Mouse (Mus musculus) frontal cortex, postnatal 14 days (tissue): Measurements from ENCODE around the gene Slc17a8.
A peak's percentile ranks its signal among the peaks of the same experiment; 100 is the strongest.
"Not testable (repeated sequence)": the region's sequence is repeated elsewhere in the genome, so short reads cannot be mapped to it uniquely, and the experiment has no call there.

Experiments used
- DNase-seq, 2 experiments: peaks; one replicate each; pipeline ENCODE4 v3.0.0; 2022; ENCODE audit warnings: low spot score in 2 of 2

Gene Slc17a8

GRCm38 (mm10) chr10:89621129-89621528, at the start of gene Slc17a8:
TSS of gene Slc17a8 (minus strand) at chr10:89621253.
- DNase-seq = no peak

DNA sequence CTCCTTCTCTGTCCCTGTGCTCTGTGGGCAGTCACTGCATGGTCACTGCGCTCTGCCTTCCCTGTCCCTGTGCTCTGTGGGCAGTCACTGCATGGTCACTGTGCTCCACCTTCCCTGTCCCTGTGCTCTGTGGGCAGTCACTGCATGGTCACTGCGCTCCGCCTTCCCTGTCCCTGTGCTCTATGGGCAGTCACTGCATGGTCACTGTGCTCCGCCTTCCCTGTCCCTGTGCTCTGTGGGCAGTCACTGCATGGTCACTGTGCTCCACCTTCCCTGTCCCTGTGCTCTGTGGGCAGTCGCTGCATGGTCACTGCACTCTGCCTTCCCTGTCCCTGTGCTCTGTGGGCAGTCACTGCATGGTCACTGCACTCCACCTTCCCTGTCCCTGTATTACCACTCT, 49.3 kb upstream of the Slc17a8 start:
- not testable (repeated sequence) for DNase-seq

DNA sequence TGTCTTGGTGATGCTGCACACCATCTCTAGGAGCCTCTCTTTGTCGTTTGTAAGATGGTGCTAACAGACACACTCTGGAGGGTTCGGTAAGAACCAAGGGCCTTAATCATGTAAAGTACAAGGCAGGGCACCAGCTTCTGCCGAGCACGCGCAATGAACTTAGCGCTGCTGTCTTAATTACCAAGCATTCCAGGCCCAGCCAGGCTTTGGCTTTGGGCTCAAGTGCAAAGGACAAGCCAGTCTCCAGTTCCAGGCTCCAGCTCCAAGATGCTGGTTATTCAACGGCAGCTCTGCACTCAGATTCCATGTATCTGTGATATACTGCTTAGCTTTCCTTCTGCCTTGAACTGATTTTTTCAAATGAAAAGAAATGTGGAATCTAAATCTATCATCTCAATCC, 46.5 kb upstream of the Slc17a8 start:
- no peak for DNase-seq

- no peak for DNase-seq
These were observed 44.6 kb upstream of the Slc17a8 start for GRCm38 (mm10) chr10:89665679-89666078.

- DNase-seq = no peak
These were observed 44.1 kb upstream of the Slc17a8 start for GRCm38 (mm10) chr10:89664977-89665645.

- no peak for DNase-seq
These were observed 35.3 kb upstream of the Slc17a8 start for GRCm38 (mm10) chr10:89656366-89656765.

- DNase-seq = no peak
These were observed 31.9 kb upstream of the Slc17a8 start for GRCm38 (mm10) chr10:89652912-89653311.

DNA sequence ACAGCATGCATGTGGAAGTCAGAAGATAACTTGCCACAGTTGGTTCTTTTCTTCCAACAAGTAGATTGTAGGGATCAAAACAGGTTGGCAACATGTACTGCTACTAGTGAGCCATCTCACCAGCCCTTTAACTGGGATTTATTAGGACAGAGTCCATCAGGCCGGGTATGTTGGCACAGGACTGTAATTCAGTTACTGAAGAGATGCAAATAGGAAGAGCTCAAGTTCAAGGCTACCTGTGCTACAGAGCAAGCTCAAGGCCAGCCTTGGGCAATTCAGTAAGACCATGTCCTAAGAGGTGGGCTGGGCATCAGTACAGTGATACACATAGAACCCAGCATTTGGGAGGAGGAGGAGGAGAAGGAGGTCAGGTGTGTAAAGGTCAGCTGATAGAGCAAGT, 30.6 kb upstream of the Slc17a8 start:
- no peak for DNase-seq

DNA sequence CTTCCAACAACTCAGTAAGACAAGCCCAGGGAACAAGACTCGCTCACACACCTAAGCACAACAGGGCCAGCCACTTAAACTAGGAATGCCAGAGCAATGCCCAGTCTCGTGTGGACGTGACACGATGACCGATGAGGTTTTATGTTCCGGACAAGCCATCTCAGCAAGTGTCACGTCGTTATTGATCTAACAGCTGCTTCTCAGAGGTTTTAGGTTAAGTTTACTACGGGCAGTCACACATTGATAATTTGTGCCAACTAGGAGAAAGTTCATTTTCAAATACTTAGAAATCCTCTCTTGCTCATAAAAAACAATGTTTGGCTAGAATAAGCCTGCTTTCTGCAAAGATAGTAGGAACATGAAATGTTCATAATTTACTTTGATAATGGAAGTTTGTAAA, 25.9 kb upstream of the Slc17a8 start:
- no peak for DNase-seq

DNA sequence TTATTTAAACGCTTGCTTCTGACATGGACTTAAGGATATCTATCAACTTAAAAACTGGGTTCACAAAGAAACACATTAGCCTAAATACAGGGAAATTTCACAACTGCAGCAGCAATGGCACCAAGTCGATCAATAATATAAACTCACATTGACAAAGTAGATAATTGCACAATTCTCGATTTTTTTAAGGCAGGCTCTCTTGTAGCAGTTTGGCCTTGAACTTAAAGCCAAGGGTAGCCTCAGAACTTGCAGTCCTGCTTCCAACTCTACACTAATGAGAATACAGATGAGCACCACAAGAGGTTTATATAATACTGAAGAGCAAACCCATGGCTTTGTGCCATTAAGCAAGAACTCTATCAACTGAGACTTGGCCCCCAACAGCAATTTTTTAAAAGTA, 15.9 kb upstream of the Slc17a8 start:
- DNase-seq = no peak

- DNase-seq = peak in 1 of 2 experiments; percentile 22
These were observed 14.0 kb upstream of the Slc17a8 start for GRCm38 (mm10) chr10:89635018-89635417.

- DNase-seq = no peak
These were observed 12.8 kb upstream of the Slc17a8 start for GRCm38 (mm10) chr10:89633736-89634426.

DNA sequence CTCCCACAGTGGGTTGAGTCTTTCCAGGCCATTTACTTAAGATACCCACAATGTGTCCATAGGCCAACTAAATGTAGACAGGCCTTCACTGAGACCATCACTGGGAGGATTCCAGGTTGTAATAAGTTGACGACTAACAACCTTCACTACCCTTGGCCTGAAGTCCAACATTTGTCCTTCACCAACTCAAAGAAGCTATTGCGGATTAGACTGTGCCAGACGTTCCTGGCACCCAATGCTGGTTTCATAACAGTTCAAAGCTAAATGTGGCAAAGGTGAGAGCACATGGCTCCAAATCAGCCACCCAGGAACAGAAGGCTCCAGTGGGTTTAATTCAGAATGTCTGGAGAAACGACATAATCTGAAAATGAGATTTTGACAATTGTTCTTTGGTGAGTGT, 12.1 kb upstream of the Slc17a8 start:
- no peak for DNase-seq

DNA sequence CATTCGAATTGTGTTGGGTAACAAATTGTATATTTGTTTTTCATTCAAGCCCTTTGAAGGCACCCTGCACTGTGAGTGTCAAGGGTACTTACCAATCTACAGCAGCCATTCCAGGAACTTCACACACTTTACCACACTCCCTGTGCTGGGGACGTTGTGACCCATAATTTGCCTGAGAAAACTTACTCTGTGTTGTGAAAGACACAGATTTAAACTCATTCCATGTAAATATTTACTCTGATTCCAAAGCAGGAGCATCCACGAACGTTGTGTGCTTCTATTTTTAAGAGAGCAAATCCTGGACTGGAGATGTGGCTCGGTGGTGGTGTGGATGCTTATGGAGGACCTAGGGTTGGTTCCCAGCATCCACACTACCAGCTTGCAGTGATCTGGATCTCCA, 10.8 kb upstream of the Slc17a8 start:
- no peak for DNase-seq

DNA sequence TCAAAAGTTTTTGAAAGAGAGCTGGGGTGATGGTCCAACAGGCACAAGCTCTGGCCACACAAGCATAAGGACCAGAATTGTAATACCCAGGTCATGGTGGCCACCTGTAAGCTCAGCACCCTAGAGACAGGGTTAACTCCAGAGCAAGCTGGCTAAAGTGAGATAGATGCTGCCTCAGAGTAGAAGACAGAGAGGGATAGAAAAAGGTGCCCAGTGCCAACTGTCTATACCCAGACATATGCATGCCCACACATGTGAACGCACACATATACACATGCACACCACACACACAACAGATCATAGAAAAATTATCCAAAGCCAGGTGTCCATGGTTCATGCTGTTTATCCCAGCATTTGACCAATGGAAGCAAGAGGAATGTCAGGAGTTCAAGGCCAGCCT, 9.5 kb upstream of the Slc17a8 start:
- no peak for DNase-seq

- peak in 1 of 2 experiments; percentile 18 for DNase-seq
These were observed 9.0 kb upstream of the Slc17a8 start for GRCm38 (mm10) chr10:89630052-89630451.

DNA sequence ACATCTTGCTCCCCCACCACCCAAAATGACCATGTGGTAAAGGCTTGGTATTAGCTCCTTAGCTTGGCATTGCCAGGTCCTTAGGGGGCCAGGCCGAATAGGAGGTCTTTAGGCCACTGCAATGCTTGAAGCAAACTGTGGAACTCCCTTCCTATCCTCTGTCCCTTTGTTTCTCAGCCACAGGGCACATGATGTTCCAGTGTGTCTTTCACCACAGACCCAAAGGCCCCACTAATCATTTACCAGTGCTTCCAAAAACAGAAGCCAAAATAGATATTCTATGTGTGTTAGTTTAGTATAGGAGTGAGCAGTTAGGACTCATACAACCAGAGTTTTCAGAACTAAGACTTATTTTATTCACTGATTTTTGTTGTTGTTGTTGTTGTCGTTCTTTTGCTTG, 5.7 kb upstream of the Slc17a8 start:
- no peak for DNase-seq

- DNase-seq = no peak
These were observed 3.1 kb upstream of the Slc17a8 start for GRCm38 (mm10) chr10:89624196-89624595.

GRCm38 (mm10) chr10:89599311-89599710, 21.7 kb downstream of the Slc17a8 start:
- DNase-seq = no peak

- DNase-seq = no peak
These were observed 23.8 kb downstream of the Slc17a8 start for GRCm38 (mm10) chr10:89597275-89597674.

DNA sequence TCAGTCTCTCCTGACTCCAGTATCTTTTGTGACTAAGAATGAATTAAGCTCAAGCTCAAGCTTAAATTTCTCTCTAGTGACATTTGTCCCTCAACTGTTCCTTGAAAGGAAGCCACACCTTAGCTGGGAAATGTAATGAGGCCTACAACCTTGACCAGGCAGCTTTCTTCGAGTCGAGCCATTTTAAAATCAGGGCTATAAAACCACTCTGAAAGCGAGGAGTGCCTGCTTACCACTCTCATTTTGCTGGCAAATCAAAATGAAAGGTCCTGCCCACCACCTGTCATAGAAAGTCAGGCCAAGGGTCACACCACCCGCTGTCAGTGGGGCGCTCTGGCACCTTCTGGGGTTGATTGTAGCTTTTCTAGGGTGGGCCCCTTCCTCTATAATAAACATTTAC, 25.1 kb downstream of the Slc17a8 start:
- DNase-seq = no peak

GRCm38 (mm10) chr10:89595514-89595913, 25.5 kb downstream of the Slc17a8 start:
- no peak for DNase-seq

GRCm38 (mm10) chr10:89594309-89594708, 26.7 kb downstream of the Slc17a8 start:
- DNase-seq = no peak

DNA sequence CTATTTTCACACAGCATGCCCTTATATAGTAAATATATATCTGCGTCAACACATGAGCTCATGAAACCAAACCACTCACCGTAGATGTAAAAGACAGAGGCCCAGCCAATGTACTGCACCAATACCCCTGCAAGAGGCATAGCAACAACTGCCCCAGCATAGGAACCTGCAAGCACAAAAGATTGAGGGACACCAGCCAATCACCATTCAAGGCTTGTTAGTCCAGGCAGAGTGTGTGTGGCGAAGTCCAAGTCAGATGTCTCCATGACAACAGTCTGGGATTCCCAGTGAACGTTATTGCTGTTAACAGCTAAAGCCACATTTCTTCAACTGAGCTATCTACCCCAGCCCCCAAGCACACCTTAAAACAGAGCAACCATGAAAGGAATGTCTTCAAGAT, 28.3 kb downstream of the Slc17a8 start:
- no peak for DNase-seq
